Mouse (Mus musculus): ENCODE measurements around the gene Gm8764.
"Not testable (repeated sequence)": the region's sequence is repeated elsewhere in the genome, so short reads cannot be mapped to it uniquely, and the experiment has no call there.

Gene Gm8764

GRCm38 (mm10) chr10:104159706-104160105 is at the start of gene Gm8764:
TSS of gene Gm8764 (plus strand) at chr10:104160006.
- not testable (repeated sequence) for DNase-seq (ENCODE audit: low spot score)

- no peak for DNase-seq (ENCODE audit: low spot score)
These were observed 49.8 kb upstream of the Gm8764 start for GRCm38 (mm10) chr10:104110044-104110443.

GRCm38 (mm10) chr10:104118312-104118711 is 41.5 kb upstream of the Gm8764 start:
- DNase-seq (ENCODE audit: low spot score): no peak

GRCm38 (mm10) chr10:104142687-104143086 is 17.1 kb upstream of the Gm8764 start, which contains the start of gene Gm21293:
TSS of gene Gm21293 (plus strand) at chr10:104142987.
- not testable (repeated sequence) for DNase-seq (ENCODE audit: low spot score)

GRCm38 (mm10) chr10:104151197-104151596 is 8.6 kb upstream of the Gm8764 start, which contains the start of gene Gm6763:
TSS of gene Gm6763 (plus strand) at chr10:104151497.
- not testable (repeated sequence) for DNase-seq (ENCODE audit: low spot score)

- not testable (repeated sequence) for DNase-seq (ENCODE audit: low spot score)
These were observed 8.4 kb downstream of the Gm8764 start, which contains the start of gene Gm21304 for GRCm38 (mm10) chr10:104168215-104168614. TSS of gene Gm21304 (plus strand) at chr10:104168515.

- DNase-seq (ENCODE audit: low spot score): not testable (repeated sequence)
These were observed 16.9 kb downstream of the Gm8764 start, which contains the start of gene Gm21312 for GRCm38 (mm10) chr10:104176724-104177123. TSS of gene Gm21312 (plus strand) at chr10:104177024.

- DNase-seq (ENCODE audit: low spot score): not testable (repeated sequence)
These were observed 25.4 kb downstream of the Gm8764 start, which contains the start of gene Gm20765 for GRCm38 (mm10) chr10:104185233-104185632. TSS of gene Gm20765 (plus strand) at chr10:104185533.

- not testable (repeated sequence) for DNase-seq (ENCODE audit: low spot score)
These were observed 33.9 kb downstream of the Gm8764 start, which contains the start of gene Gm4340 for GRCm38 (mm10) chr10:104193742-104194141. TSS of gene Gm4340 (plus strand) at chr10:104194042.

- no peak for DNase-seq (ENCODE audit: low spot score)
These were observed 49.8 kb downstream of the Gm8764 start for GRCm38 (mm10) chr10:104209655-104210054.

GRCm38 (mm10) chr10:104210268-104210990 is 50.6 kb downstream of the Gm8764 start:
- no peak for DNase-seq (ENCODE audit: low spot score)

Measured in retina, embryonic 14.5 days (tissue).